Mouse (Mus musculus) neural tube, embryonic 15.5 days (tissue): ENCODE measurements around the gene Ms4a7. TPM values are rescaled to one million over a fixed set of nuclear protein-coding genes. Genes with fewer than 3 reads are reported as not detected.
"Not testable (repeated sequence)": the region's sequence is repeated elsewhere in the genome, so short reads cannot be mapped to it uniquely, and the experiment has no call there.

Source experiments
- ATAC-seq: fragments of 200-750 bp; cut with Nextera tagmentation; 2 replicates; pipeline ENCODE4 v1.8.0; 2017; ENCODE audit warnings: mild to moderate bottlenecking, moderate TSS enrichment, moderate library complexity; ENCODE audit not compliant: low FRiP score
- H3K27ac ChIP-seq: fragments of 300-500 bp; sonication (generic); replicated peaks from 2 replicates; pipeline ENCODE4 v1.5.1; 2015; ENCODE audit warnings: mild to moderate bottlenecking, inconsistent platforms
- H3K27me3 ChIP-seq: fragments of 300-500 bp; sonication (generic); replicated peaks from 2 replicates; pipeline ENCODE4 v1.6.1; 2015; ENCODE audit warnings: inconsistent platforms
- H3K36me3 ChIP-seq: fragments of 300-500 bp; sonication (generic); 2 replicates; pipeline ENCODE4 v1.6.1; 2015; ENCODE audit warnings: inconsistent platforms
- H3K4me1 ChIP-seq: fragments of 300-500 bp; sonication (generic); 2 replicates; pipeline ENCODE4 v1.6.1; 2015; ENCODE audit warnings: inconsistent platforms
- H3K4me2 ChIP-seq: fragments of 300-500 bp; sonication (generic); 2 replicates; pipeline ENCODE4 v1.6.1; 2015; ENCODE audit warnings: inconsistent platforms, mild to moderate bottlenecking, moderate library complexity
- H3K4me3 ChIP-seq: fragments of 300-500 bp; sonication (generic); replicated peaks from 2 replicates; pipeline ENCODE4 v1.5.1; 2015; ENCODE audit warnings: mild to moderate bottlenecking, inconsistent platforms
- H3K9ac ChIP-seq: fragments of 300-500 bp; sonication (generic); replicated peaks from 2 replicates; pipeline ENCODE4 v1.6.1; 2015; ENCODE audit warnings: mild to moderate bottlenecking, inconsistent platforms
- H3K9me3 ChIP-seq: fragments of 300-500 bp; sonication (generic); replicated peaks from 2 replicates; pipeline ENCODE4 v1.6.1; 2016; ENCODE audit warnings: inconsistent platforms
- WGBS: fragments of 180-500 bp; shearing (Covaris S2); methylation state at CpG from one replicate; pipeline ENCODE4 v1.1.7; 2015; ENCODE audit warnings: mixed read lengths; 5-methylcytosine and 5-hydroxymethylcytosine counted together
- polyA plus RNA-seq: library from polyadenylated mRNA; unstranded; fragments of >200 nt; fragmentation: Nextera tagmentation; extraction: Ambion mirVana; gene quantifications from 2 replicates; pipeline ENCODE4 v1.2.1, GENCODE M21; 2015

Ms4a7 gene
- polyA plus RNA-seq, 1 experiment from 2014 or later: 3.8 TPM

GRCm38 (mm10) chr19:11321123-11321522 lies 14.8 kb downstream of the Ms4a7 start:
- Histone ChIP-seq H3K4me1 (no peaks in the 10 kb centered on the region), H3K4me3 (no peak overlapping the region), H3K4me2 (no peak overlapping the region), H3K9ac (no peak overlapping the region), H3K27ac (no peak overlapping the region), H3K27me3 (no peaks in the 10 kb centered on the region), H3K36me3 (no peaks in the 10 kb centered on the region), H3K9me3 (no peaks in the 10 kb centered on the region)
- 87% methylated on average over 1 of the region's 1 CpGs for WGBS
- ATAC-seq: no peak

GRCm38 (mm10) chr19:11316786-11317185 lies 19.2 kb downstream of the Ms4a7 start:
- Histone ChIP-seq H3K27ac (no peak overlapping the region), H3K9ac (no peak overlapping the region), H3K9me3 (no peaks in the 10 kb centered on the region), H3K4me1 (no peaks in the 10 kb centered on the region), H3K27me3 (no peaks in the 10 kb centered on the region), H3K4me2 (no peak overlapping the region), H3K36me3 (no peaks in the 10 kb centered on the region), H3K4me3 (no peak overlapping the region)
- no peak for ATAC-seq
- 91% methylated on average over 4 of the region's 4 CpGs for WGBS

DNA sequence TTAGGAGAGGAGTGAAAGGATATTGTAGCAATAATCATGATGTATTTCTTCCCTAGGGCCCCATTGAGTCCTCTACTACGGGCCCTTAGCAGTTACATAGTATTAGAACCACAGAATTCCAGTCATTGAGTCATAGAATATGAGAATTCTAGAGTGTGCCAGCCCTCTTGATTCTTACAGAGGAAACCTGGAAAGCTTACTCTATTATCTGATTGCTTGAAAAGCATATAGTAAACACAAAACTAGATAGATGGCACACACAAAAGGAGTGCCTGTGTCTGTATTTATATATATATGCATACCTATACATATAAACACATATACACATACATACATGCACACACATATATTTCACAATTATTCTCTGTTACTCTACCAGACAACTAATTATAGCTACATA lies 21.6 kb downstream of the Ms4a7 start, which contains the start of gene Ms4a14:
TSS of gene Ms4a14 (minus strand) at position 101 of the 400 bp plus-strand sequence.
- Histone ChIP-seq H3K27me3 (no peaks in the 10 kb centered on the region), H3K4me2 (no peak within 1 kb of the TSS), H3K4me3 (no peak within 1 kb of the TSS), H3K9me3 (no peaks in the 10 kb centered on the region), H3K9ac (no peak within 1 kb of the TSS), H3K36me3 (no peaks in the 10 kb centered on the region), H3K4me1 (no peaks in the 10 kb centered on the region), H3K27ac (no peak within 1 kb of the TSS)
- ATAC-seq: no peak
- WGBS: 77% methylated on average over 1 of the region's 1 CpGs

- Histone ChIP-seq H3K36me3 (no peaks in the 10 kb centered on the region), H3K4me1 (no peaks in the 10 kb centered on the region), H3K9me3 (no peaks in the 10 kb centered on the region), H3K4me3 (no peak overlapping the region), H3K27me3 (no peaks in the 10 kb centered on the region), H3K4me2 (no peak overlapping the region), H3K9ac (no peak overlapping the region), H3K27ac (no peak overlapping the region)
- ATAC-seq: no peak
Measured at GRCm38 (mm10) chr19:11308888-11309287, 27.1 kb downstream of the Ms4a7 start.

DNA sequence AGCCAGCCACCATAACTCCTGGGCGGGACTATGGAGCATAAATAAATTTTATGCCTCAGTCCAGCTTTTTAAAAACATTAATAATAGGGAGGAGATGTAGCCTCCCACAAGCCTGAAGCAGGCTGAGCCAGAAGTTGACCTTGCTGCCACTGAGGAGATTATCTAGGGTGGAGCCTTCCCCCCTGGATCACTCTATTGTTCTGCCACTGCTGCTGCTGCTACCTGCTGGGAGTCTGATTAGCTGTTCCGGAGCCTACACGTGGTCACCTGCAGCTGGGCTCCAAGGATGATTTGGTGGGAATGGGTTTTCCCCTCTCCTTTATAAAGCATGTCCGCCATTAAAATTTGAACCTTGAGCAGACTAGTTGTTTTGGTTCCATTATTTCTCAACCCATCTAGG lies 36.4 kb downstream of the Ms4a7 start:
- H3K27ac ChIP-seq, H3K4me3 ChIP-seq, H3K4me2 ChIP-seq, H3K9me3 ChIP-seq, H3K36me3 ChIP-seq, ATAC-seq, H3K4me1 ChIP-seq, H3K27me3 ChIP-seq, H3K9ac ChIP-seq: not testable (repeated sequence)
- 51% methylated on average over 4 of the region's 4 CpGs for WGBS

DNA sequence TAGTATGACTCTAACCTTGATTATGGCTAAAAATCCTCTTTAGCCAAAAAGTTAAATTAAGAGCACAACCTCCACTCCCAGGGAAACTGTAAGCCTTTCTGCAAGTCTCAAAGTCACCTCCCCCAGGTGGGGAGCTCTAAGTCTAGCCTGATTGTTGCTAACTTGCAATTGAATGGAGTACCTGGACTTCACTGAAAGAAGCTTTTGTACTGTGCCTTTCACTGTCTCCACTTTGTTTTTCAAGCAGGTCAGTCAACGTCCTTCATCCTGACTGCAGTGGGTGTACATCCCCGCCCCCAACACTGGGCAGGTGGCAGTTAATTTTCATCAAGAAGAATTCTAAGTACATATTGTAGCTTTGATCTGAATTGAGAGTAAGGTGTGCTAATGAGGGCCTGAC lies 37.0 kb downstream of the Ms4a7 start:
- 56% methylated on average over 2 of the region's 2 CpGs for WGBS
- Histone ChIP-seq H3K9ac (no peak overlapping the region), H3K9me3 (no peaks in the 10 kb centered on the region)

GRCm38 (mm10) chr19:11293616-11294015 lies 42.3 kb downstream of the Ms4a7 start:
- peak overlapping the region; percentile 39; the same call in 1 of the 2 replicates for H3K4me3 ChIP-seq

More for the DNA sequence above, 37.0 kb downstream of the Ms4a7 start:
- H3K4me2 ChIP-seq: no peak overlapping the region
- no peaks in the 10 kb centered on the region for H3K4me1 ChIP-seq
- H3K27me3 ChIP-seq: no peaks in the 10 kb centered on the region
- no peak for ATAC-seq
- no peak overlapping the region for H3K4me3 ChIP-seq
- H3K27ac ChIP-seq: no peak overlapping the region
- no peaks in the 10 kb centered on the region for H3K36me3 ChIP-seq

DNA sequence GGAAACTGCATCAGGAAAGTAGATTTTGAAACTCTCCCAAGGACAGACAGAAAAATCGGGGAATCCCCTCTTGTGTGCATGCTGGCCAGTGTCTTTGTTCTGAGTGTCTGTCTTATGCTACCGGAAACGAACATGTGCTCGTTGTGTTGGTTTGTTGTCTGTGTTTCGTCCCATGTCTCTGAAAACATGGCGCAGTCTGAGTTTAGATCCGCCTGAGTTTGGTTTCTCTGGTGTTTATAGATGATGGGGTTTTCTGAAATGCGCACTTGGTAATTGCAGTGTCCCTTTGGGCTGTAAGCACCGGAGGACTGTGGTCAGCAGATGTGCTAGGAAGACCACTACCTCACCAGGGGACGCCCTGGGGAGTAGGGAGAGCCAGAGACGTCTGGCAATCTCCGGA lies 43.0 kb downstream of the Ms4a7 start:
- H3K27me3 ChIP-seq: no peaks in the 10 kb centered on the region
- peak overlapping the region; percentile 51 for H3K4me2 ChIP-seq
- 20% methylated on average over 12 of the region's 12 CpGs for WGBS
- no peaks in the 10 kb centered on the region for H3K4me1 ChIP-seq
- H3K9me3 ChIP-seq: no peaks in the 10 kb centered on the region
- no peak overlapping the region for H3K27ac ChIP-seq
- no peaks in the 10 kb centered on the region for H3K36me3 ChIP-seq
- ATAC-seq: no peak
- H3K9ac ChIP-seq: no peak overlapping the region
- peak overlapping the region; percentile 39 for H3K4me3 ChIP-seq

More at GRCm38 (mm10) chr19:11293616-11294015, 42.3 kb downstream of the Ms4a7 start:
- 24% methylated on average over 3 of the region's 3 CpGs for WGBS
- peak overlapping the region; percentile 51 for H3K4me2 ChIP-seq
- not testable (repeated sequence) for ATAC-seq, H3K27ac ChIP-seq, H3K27me3 ChIP-seq, H3K9me3 ChIP-seq, H3K4me1 ChIP-seq, H3K9ac ChIP-seq, H3K36me3 ChIP-seq

DNA sequence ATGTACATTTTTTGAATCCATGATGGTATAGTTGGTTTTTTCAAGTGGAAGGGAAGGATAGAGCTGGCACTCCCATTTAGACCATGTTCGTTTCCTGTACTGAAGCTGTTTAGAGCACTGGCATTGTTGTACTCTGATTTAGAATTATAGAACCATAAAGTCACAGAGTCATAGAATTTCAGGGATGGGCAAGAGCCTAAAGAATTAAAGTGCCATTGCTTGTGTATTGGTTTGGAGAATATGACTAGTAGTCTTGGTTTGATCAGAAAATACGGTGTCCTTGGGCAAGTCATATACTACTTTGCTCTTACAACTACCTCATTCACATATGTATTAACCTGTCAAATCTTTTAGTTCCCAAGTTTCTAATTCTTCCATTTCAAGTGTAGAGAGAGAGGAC lies 52.2 kb downstream of the Ms4a7 start, which contains the start of gene Ms4a5:
TSS of gene Ms4a5 (minus strand) at position 101 of the 400 bp plus-strand sequence.
- 90% methylated on average over 2 of the region's 2 CpGs for WGBS
- H3K4me2 ChIP-seq: no peak within 1 kb of the TSS
- no peak within 1 kb of the TSS for H3K9ac ChIP-seq
- ATAC-seq: no peak
- H3K36me3 ChIP-seq: no peaks in the 10 kb centered on the region
- no peak within 1 kb of the TSS for H3K4me3 ChIP-seq
- H3K4me1 ChIP-seq: no peaks in the 10 kb centered on the region
- H3K27ac ChIP-seq: no peak within 1 kb of the TSS
- H3K9me3 ChIP-seq: no peaks in the 10 kb centered on the region
- H3K27me3 ChIP-seq: no peaks in the 10 kb centered on the region

GRCm38 (mm10) chr19:11280223-11280622 lies 55.7 kb downstream of the Ms4a7 start:
- no peaks in the 10 kb centered on the region for H3K4me1 ChIP-seq
- H3K4me2 ChIP-seq: no peak overlapping the region
- WGBS: 85% methylated on average over 3 of the region's 3 CpGs
- no peak overlapping the region for H3K27ac ChIP-seq
- ATAC-seq: no peak
- H3K36me3 ChIP-seq: no peaks in the 10 kb centered on the region
- H3K9ac ChIP-seq: no peak overlapping the region
- no peaks in the 10 kb centered on the region for H3K9me3 ChIP-seq
- no peak overlapping the region for H3K4me3 ChIP-seq
- H3K27me3 ChIP-seq: no peaks in the 10 kb centered on the region

DNA sequence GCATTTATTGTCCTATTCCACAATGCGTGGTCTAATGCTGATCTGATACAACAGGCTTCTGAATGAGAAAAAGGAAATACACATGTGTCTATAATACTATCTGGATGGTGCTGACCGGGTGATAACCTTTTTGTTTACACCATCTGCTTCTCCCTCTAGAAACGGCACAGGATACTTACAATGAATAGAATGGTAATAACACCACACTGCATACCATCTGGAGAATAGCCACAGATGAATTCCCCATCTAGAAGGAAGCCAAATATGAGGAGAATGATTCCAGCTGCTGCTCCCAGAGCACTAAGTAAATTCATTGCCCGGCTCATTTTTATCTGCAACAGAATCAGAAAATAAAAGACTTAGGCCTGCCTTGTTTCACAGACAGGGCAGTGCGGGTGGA lies 59.5 kb downstream of the Ms4a7 start:
- whole genome bisulfite sequencing: 60% methylated on average over 5 of the region's 5 CpGs
- Histone ChIP-seq H3K36me3 (no peaks in the 10 kb centered on the region), H3K4me1 (no peaks in the 10 kb centered on the region), H3K9me3 (no peaks in the 10 kb centered on the region), H3K4me2 (no peak overlapping the region), H3K4me3 (no peak overlapping the region), H3K27me3 (no peaks in the 10 kb centered on the region), H3K27ac (no peak overlapping the region), H3K9ac (no peak overlapping the region)
- ATAC-seq: no peak
